Mouse (Mus musculus) megakaryocyte-erythroid progenitor cell, adult 5-6 weeks (primary cell): ENCODE data around the gene Gdf5. TPM values are rescaled to one million over a fixed set of nuclear protein-coding genes. Genes with fewer than 3 reads are reported as not detected.
"Not testable (repeated sequence)": the region's sequence is repeated elsewhere in the genome, so short reads cannot be mapped to it uniquely, and the experiment has no call there.

Experiments
- ATAC-seq: replicated peaks from 2 replicates; pipeline ENCODE4 v1.8.0; 2016; ENCODE audit warnings: mild to moderate bottlenecking, inconsistent platforms; ENCODE audit not compliant: severe bottlenecking, poor library complexity, low FRiP score, low TSS enrichment
- total RNA-seq, 2 experiments: library from RNA; stranded (forward) in 1 of 2; stranded (reverse) in 1 of 2; fragments of 200-1000, 215-1000 nt in 1 of 2; fragments of >200 nt in 1 of 2; fragmentation: Nextera tagmentation in 1 of 2; gene quantifications; 2 replicates each; pipeline ENCODE4 v1.2.3; 2014 to 2017

The Gdf5 gene
- total RNA-seq, 2 experiments from 2014 or later, result not detected

- no peak for ATAC-seq
Observed at GRCm38 (mm10) chr2:155944685-155945084, 482 bp downstream of the Gdf5 start.

- ATAC-seq, result no peak
Observed at GRCm38 (mm10) chr2:155943463-155943862, 1.7 kb downstream of the Gdf5 start.

GRCm38 (mm10) chr2:155941697-155942442, 3.3 kb downstream of the Gdf5 start:
- no peak for ATAC-seq

DNA sequence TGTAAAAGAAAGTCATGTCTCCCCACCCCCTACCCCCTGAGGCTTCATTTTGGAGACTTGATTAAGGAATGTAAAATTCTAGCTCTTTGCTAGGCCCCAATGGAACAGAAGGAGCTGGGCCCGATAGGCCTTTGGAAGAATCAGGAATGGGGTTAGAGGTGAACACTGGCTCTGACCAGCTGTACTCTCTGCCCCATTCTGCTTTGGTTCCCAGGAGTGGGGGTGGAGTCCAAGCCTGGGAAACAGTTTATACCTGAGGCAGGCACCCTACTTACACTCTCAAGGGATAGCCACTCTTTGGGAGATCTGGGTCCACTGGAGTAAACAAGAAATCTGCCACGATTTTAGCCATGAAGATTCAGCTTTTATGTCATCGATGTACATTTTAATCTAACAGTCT, 4.5 kb downstream of the Gdf5 start, which contains the start of gene Gm15557:
TSS of gene Gm15557 (plus strand) at position 48 of the 400 bp plus-strand sequence.
- ATAC-seq, result no peak

DNA sequence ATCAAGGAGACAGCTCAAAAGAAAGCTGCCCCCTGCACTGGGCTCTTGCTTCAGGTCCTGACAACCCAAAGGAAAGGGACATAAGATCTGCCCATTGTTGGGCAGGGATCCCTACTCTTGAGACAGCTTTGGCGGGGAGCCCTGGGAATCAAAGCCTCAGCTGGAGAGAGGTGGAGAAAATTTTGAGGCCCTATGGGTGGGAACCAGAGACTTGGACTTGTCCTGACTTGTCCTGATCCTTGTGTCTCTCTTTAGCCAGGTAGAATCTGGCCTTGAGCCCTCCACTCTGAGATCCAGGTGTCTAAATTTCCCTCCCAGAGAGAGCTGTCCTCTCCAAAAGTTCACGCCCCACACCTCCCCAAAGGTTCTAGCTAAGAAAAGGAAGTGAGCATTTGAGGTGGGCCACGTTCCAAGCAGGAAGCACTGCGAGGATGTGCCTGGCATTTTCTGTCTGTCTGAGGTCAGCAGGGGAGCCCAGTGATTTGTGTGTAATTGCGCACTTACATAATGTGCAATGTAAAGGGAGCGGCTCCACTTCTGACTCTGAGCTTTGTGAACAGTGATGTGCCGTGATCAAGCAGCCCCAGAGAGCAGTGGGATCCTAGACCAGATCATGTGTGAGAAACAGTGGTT, 5.2 kb downstream of the Gdf5 start:
- no peak for ATAC-seq

DNA sequence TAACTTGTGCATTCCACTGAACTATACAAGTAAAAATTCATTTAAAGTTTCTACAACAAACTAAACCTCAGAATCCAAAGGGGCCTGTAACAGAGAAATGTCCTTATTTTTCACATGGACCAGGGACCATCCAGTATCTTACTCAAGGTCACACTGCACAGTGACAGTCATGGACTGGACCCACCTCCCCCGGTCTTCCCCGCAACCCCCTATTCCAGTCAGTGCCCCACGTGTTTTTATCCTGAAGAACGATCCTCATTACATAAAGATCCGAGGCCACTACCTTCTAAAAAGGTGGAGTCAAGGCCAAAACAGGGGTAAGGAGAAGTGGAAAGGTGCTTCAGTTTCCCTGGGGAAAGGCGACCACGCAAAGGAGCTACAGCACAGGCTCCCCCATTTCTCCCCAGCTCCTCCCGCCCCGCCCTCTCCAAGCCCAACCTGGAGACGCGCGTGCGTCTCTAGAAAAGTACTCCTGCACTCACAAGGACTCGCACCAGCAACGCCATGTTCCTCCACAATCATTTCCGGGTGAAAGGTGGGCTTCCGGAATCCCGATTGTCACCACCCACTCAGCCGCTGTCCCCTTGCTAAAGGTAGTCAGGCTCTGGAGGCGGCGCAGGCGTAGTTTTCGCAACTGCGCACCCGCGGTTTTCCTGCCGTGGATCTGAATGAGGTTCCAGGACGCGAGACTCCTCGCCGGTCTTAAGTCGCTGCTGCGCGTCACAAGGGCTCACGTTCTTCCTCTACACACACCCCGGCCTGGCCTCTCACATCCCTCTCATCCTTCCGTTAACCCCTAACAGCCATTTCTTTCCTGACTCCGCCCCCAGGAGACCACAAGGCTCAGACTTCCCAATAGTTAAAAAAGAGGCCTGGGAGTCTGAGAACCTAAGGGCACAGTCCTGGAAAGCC, 15.4 kb downstream of the Gdf5 start, which contains the start of gene Uqcc1:
TSS of gene Uqcc1 (minus strand) at position 780 of the 912 bp plus-strand sequence.
- ATAC-seq, result peak; percentile 99

- ATAC-seq, result no peak
Observed at GRCm38 (mm10) chr2:155928711-155929345, 16.3 kb downstream of the Gdf5 start.

- ATAC-seq, result not testable (repeated sequence)
Observed at GRCm38 (mm10) chr2:155925213-155925612, 20.0 kb downstream of the Gdf5 start.

GRCm38 (mm10) chr2:155923143-155923542, 22.0 kb downstream of the Gdf5 start:
- no peak for ATAC-seq

DNA sequence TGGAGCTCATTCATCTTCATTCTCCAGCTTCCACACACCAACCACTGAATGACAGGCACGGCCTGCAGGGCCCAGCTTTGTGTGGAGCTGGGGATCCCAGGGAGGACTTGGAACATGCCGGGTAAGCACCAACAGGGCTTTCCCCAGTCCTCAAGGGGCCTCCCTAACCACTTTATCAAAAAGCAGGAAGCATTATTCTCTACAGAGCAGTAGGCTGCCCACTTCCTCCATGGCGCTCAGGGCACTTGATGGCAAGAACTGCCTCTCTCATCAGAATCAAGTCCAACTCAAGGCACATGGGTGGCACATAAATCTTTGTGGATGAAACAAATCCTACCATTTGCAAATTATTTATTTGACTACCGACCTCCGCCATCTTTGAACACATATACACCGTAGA, 30.5 kb downstream of the Gdf5 start:
- ATAC-seq, result no peak

- ATAC-seq, result no peak
Observed at GRCm38 (mm10) chr2:155903632-155904008, 41.5 kb downstream of the Gdf5 start.

GRCm38 (mm10) chr2:155902989-155903631, 42.1 kb downstream of the Gdf5 start:
- peak; percentile 67 for ATAC-seq

DNA sequence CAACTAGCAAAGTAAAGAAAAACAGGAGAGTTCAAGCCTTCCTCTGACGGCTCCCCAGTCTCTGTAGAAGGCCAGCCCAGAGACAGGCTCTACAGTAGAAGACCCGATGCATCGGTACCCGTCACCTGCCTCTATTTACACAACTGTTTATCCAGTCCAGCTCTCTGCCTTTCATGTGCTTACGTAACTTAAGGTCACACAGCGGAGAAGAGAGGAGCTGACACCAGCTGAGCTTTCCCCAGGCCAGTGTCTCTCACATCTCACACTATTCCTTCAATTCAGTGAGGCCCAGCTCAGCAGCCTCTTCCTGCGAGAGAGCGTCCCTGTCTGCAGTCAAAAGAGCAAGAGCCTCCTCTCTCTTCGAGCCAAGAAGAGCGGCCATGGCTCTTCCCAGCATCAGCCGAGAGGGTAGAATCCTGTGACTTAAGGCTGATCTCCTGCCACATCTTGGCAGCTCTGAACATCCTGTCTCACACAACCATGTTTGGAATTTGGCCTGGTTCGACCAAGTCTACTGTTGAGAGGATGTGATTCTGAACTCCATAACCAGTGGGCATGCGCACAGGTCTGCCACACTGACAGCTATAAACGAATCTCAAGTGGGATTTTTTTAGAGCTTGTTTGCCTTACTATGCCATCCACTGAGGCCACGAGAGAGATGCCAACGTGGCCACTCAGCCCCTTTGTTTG, 50.0 kb downstream of the Gdf5 start:
- ATAC-seq, result no peak

DNA sequence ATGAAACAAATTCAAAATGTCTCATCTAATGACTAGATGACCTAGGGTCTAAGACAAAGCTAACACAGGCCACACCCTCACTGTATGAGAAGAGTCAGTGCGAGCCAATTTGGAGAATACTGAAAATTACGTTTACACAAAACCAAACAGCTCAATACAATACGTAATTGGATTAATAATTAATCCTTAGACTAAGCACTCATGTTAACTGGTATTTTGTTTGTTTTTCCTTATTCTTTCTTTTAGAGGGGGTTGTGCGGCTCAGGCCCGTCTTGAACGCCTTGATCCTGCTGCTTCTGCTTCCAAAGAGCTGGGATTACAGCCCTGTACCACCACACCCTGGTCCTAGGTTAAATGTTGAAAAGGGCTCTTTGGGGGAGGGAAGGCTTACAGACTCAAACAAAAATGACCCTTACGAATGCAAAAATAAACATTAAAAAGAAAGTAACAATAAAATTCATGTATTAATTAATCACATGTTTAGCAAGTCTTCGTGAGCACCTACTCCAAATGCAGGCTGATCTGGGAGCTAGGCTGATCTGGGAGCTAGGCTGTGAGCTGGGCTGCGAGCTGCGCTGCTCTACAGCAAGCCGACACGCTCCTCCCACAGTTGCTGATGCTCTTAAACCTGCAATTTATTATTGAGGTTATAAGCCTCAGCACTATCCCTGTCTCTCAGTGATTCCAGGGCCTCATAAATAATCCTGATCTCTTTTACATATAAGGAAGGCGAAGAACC, 50.7 kb downstream of the Gdf5 start:
- no peak for ATAC-seq
